Mouse (Mus musculus) G1E (cell line): ENCODE results near the gene Rrp12. TPM values are rescaled to one million over a fixed set of nuclear protein-coding genes. Genes with fewer than 3 reads are reported as not detected.

Experiments
- ATAC-seq: 2 replicates; pipeline ENCODE4 v1.8.0; 2016; ENCODE audit warnings: mild to moderate bottlenecking; ENCODE audit not compliant: insufficient number of reproducible peaks, poor library complexity, low FRiP score, severe bottlenecking; ENCODE audit errors: extremely low read depth
- DNase-seq: peaks from one replicate; pipeline ENCODE4 v3.0.0; 2012; ENCODE audit warnings: low spot score
- H3K27me3 ChIP-seq: 2 replicates; pipeline ENCODE4 v1.6.1; 2012; ENCODE audit warnings: mild to moderate bottlenecking, low read length, inconsistent platforms; ENCODE audit not compliant: insufficient read depth
- H3K36me3 ChIP-seq: replicated peaks from 2 replicates; pipeline ENCODE3; 2012; ENCODE audit warnings: mild to moderate bottlenecking, inconsistent platforms
- H3K4me1 ChIP-seq: 2 replicates; pipeline ENCODE4 v1.6.1; 2012; ENCODE audit warnings: low read depth, low read length, inconsistent platforms, mixed read lengths; ENCODE audit not compliant: insufficient read depth
- H3K4me3 ChIP-seq: 2 replicates; pipeline ENCODE4 v1.5.1; 2012; ENCODE audit warnings: low read depth, mild to moderate bottlenecking, inconsistent platforms, low read length, moderate library complexity, mixed read lengths
- H3K9me3 ChIP-seq: replicated peaks from 2 replicates; pipeline ENCODE4 v1.6.1; 2012; ENCODE audit warnings: inconsistent platforms
- CTCF ChIP-seq: IDR thresholded peaks from 2 replicates; pipeline ENCODE4 v1.5.1; 2012; ENCODE audit warnings: low read depth, low read length, inconsistent platforms, mixed read lengths
- GATA1 ChIP-seq: IDR thresholded peaks from 2 replicates; pipeline ENCODE4 v1.6.1; 2012; ENCODE audit warnings: borderline replicate concordance, low read length, inconsistent platforms, mixed read lengths
- GATA2 ChIP-seq: IDR thresholded peaks from 2 replicates; pipeline ENCODE4 v1.6.1; 2012; ENCODE audit warnings: low read depth, low read length, inconsistent platforms, borderline replicate concordance
- POLR2AphosphoS5 ChIP-seq: IDR thresholded peaks from 2 replicates; pipeline ENCODE4 v1.6.1; 2012; ENCODE audit warnings: low read depth, low read length, inconsistent platforms; ENCODE audit not compliant: insufficient replicate concordance
- TAL1 ChIP-seq: conservative IDR thresholded peaks from 2 replicates; pipeline ENCODE4 v1.6.1; 2012; ENCODE audit warnings: low read depth, low read length, inconsistent platforms, mixed read lengths
- polyA plus RNA-seq: library from polyadenylated mRNA; stranded (reverse); fragments of >175 nt; gene quantifications from 2 replicates; pipeline ENCODE4 v1.2.3, GENCODE M21; 2012
- total RNA-seq, 2 experiments: library from RNA; stranded (forward) in 1 of 2; stranded (reverse) in 1 of 2; fragments of 200-1000 nt in 1 of 2; fragments of >200 nt in 1 of 2; fragmentation: Nextera tagmentation in 1 of 2; gene quantifications; 2 replicates each; pipeline ENCODE4 v1.2.3; 2014 to 2017

Gene Rrp12
- total and polyA plus RNA-seq, 3 experiments: 14.9 to 33.8 (median 16.5) TPM

- peak; percentile 32 for ATAC-seq
- no peaks in the 10 kb centered on the region for H3K9me3 ChIP-seq
- H3K4me3 ChIP-seq: peak overlapping the region; percentile 42; the same call in 1 of the 2 replicates
- no peaks in the 10 kb centered on the region for H3K27me3 ChIP-seq
- H3K36me3 ChIP-seq: peaks cover 21% of the 10 kb centered on the region
- peak; percentile 27 for DNase-seq
- no peak for TF ChIP-seq POLR2AphosphoS5
- peak; percentile 29; the same call in 1 of the 2 replicates for TF ChIP-seq TAL1
- no peak for TF ChIP-seq GATA1
- peaks cover 85% of the 10 kb centered on the region for H3K4me1 ChIP-seq
These were observed 57.2 kb downstream of the Rrp12 start for GRCm38 (mm10) chr19:41838808-41839207.

- DNase-seq: no peak
- Histone ChIP-seq H3K36me3 (peaks cover 22% of the 10 kb centered on the region), H3K4me1 (peaks cover 86% of the 10 kb centered on the region), H3K27me3 (no peaks in the 10 kb centered on the region), H3K9me3 (no peaks in the 10 kb centered on the region), H3K4me3 (peak overlapping the region; percentile 46; the same call in 1 of the 2 replicates)
- no peak for TF ChIP-seq GATA1
- no peak for TF ChIP-seq TAL1
- TF ChIP-seq POLR2AphosphoS5: no peak
- TF ChIP-seq GATA2: no peak
- no peak for TF ChIP-seq CTCF
- ATAC-seq: no peak
These were observed 58.1 kb downstream of the Rrp12 start for GRCm38 (mm10) chr19:41837917-41838261.

- Histone ChIP-seq H3K9me3 (no peaks in the 10 kb centered on the region), H3K4me1 (peaks cover 86% of the 10 kb centered on the region), H3K36me3 (peaks cover 22% of the 10 kb centered on the region), H3K27me3 (no peaks in the 10 kb centered on the region), H3K4me3 (peak overlapping the region; percentile 46; the same call in 1 of the 2 replicates)
- DNase-seq (no peak), ATAC-seq (no peak)
- TF ChIP-seq POLR2AphosphoS5 (no peak), CTCF (no peak), GATA1 (no peak), TAL1 (0 out of 2 replicates have a peak, but pooled peaks have one; percentile 13), GATA2 (no peak)
These were observed 58.6 kb downstream of the Rrp12 start for GRCm38 (mm10) chr19:41837194-41837916.

- TF ChIP-seq TAL1 (no peak), GATA1 (no peak), GATA2 (no peak), POLR2AphosphoS5 (no peak), CTCF (no peak)
- peaks cover 92% of the 10 kb centered on the region for H3K4me1 ChIP-seq
- ATAC-seq (no peak), DNase-seq (no peak)
- no peak overlapping the region; the same call in 1 of the 2 replicates for H3K4me3 ChIP-seq
- peaks cover 23% of the 10 kb centered on the region for H3K36me3 ChIP-seq
- H3K9me3 ChIP-seq: no peaks in the 10 kb centered on the region
- no peaks in the 10 kb centered on the region for H3K27me3 ChIP-seq
These were observed 59.3 kb downstream of the Rrp12 start for GRCm38 (mm10) chr19:41836719-41837118.

DNA sequence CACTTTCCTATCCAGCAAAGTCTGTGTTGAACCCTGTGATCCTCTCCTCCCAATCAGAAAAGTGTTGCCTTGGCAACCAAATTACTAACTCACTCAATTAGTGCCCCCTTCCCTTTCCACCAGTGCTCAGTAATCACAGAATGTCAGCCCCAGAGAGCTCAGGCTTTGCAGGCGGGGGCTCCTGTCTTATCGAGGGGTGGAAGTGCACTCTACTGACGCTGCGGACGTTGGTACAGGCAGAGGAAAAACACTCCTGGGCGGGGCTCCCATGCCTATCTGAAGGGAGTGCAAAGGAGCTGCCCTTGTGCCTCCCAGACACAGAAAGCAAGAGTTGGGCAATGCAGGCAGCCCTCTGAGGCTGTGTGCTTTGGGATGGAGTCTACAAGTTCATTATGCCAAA lies 60.2 kb downstream of the Rrp12 start:
- no peak for TF ChIP-seq GATA1
- no peak for TF ChIP-seq GATA2
- TF ChIP-seq CTCF: no peak
- no peak for TF ChIP-seq TAL1
- no peak for TF ChIP-seq POLR2AphosphoS5
- peak overlapping the region; percentile 57; the same call in 1 of the 2 replicates for H3K4me3 ChIP-seq
- peaks cover 87% of the 10 kb centered on the region for H3K4me1 ChIP-seq
- ATAC-seq (peak; percentile 58), DNase-seq (peak; percentile 54)
- no peaks in the 10 kb centered on the region for H3K27me3 ChIP-seq
- H3K9me3 ChIP-seq: no peaks in the 10 kb centered on the region
- peaks cover 29% of the 10 kb centered on the region for H3K36me3 ChIP-seq

GRCm38 (mm10) chr19:41835407-41835806 lies 60.6 kb downstream of the Rrp12 start:
- Histone ChIP-seq H3K4me1 (peaks cover 89% of the 10 kb centered on the region), H3K4me3 (peak overlapping the region; percentile 57; the same call in 1 of the 2 replicates), H3K36me3 (peaks cover 29% of the 10 kb centered on the region), H3K9me3 (no peaks in the 10 kb centered on the region), H3K27me3 (no peaks in the 10 kb centered on the region)
- ATAC-seq (no peak), DNase-seq (no peak)
- TF ChIP-seq CTCF (no peak), GATA2 (no peak), GATA1 (no peak), POLR2AphosphoS5 (no peak), TAL1 (no peak)
